Mouse (Mus musculus): ENCODE data around the gene Krt31. TPM values are rescaled to one million over a fixed set of nuclear protein-coding genes. Genes with fewer than 3 reads are reported as not detected.

Krt31 gene
- polyA plus RNA-seq, 1 experiment from 2014 or later = 1.3 TPM

GRCm38 (mm10) chr11:100058875-100059274 lies 8.5 kb upstream of the Krt31 start:
- H3K9me3 ChIP-seq (ENCODE audit: control insufficient read depth, low read length) = no peaks in the 10 kb centered on the region
- no peaks in the 10 kb centered on the region for H3K27me3 ChIP-seq (replicated peaks; ENCODE audit: control insufficient read depth, insufficient read depth, low read length)
- no peak overlapping the region for H3K27ac ChIP-seq (replicated peaks; ENCODE audit: low read depth, low read length)
- ATAC-seq (ENCODE audit: low read depth) = no peak
- no peak overlapping the region for H3K4me2 ChIP-seq (ENCODE audit: low read depth, low read length)
- 78% methylated on average over 8 of the region's 8 CpGs for WGBS
- H3K9ac ChIP-seq (ENCODE audit: low read depth, low read length) = no peak overlapping the region
- no peak overlapping the region for H3K4me3 ChIP-seq (ENCODE audit: low read depth, low read length)
- H3K4me1 ChIP-seq (ENCODE audit: control insufficient read depth, insufficient read depth, low read length) = no peaks in the 10 kb centered on the region
- H3K36me3 ChIP-seq (ENCODE audit: control insufficient read depth, insufficient read depth, low read length) = no peaks in the 10 kb centered on the region
- no peak for DNase-seq (ENCODE audit: low spot score)

DNA sequence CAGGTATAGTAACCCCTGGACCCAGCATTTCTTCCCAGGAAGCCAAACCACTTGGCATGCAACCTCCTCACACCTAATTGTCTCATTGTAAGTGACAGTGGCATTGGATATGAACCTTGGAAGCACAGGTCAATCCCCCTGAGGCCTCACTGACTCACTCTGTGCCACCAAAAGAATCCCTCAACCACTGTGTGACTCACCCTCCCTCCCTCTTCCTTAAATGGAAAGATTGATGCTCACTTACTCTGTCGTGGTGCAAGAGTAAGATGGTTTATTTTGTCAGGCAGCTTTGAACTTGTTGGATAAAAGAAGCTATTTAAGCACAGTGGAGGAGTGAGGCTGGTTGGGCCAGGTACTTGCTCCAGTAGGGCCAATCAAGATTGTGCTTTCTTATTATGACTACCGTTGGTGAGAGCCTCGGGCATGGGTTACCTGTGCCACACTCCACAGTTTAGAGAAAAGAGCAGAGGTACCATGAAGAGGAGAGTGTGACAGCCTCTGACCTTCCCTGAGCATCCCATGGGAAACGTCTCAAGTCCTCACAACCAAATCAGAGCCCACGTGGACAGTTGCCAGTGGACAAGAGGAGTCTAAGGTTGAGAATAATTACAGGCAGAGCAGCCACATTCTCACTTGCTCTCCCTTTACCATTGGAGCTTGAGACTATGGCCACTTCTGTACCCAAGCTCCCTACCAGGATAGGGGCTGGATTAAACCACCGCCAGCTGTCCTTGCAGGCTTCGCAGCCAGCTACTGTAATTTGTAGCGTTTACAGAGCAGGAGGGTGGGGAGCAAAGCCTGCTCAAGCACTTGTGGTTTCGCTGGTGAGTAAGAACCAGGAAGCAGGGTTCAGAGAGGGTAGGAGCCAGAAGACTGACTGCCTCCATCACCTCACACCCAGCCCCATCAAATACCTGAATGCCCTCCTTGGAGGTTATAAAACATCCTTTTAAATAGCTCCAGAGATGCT lies 5.6 kb upstream of the Krt31 start:
- H3K4me1 ChIP-seq (ENCODE audit: control insufficient read depth, insufficient read depth, low read length) = no peaks in the 10 kb centered on the region
- no peaks in the 10 kb centered on the region for H3K27me3 ChIP-seq (replicated peaks; ENCODE audit: control insufficient read depth, insufficient read depth, low read length)
- ATAC-seq (ENCODE audit: low read depth) = no peak
- no peaks in the 10 kb centered on the region for H3K9me3 ChIP-seq (ENCODE audit: control insufficient read depth, low read length)
- H3K4me3 ChIP-seq (ENCODE audit: low read depth, low read length) = no peak overlapping the region
- H3K27ac ChIP-seq (replicated peaks; ENCODE audit: low read depth, low read length) = no peak overlapping the region
- DNase-seq (ENCODE audit: low spot score) = peak; percentile 19
- H3K4me2 ChIP-seq (ENCODE audit: low read depth, low read length) = no peak overlapping the region
- H3K36me3 ChIP-seq (ENCODE audit: control insufficient read depth, insufficient read depth, low read length) = no peaks in the 10 kb centered on the region
- WGBS = 64% methylated on average over 9 of the region's 9 CpGs
- no peak overlapping the region for H3K9ac ChIP-seq (ENCODE audit: low read depth, low read length)

DNA sequence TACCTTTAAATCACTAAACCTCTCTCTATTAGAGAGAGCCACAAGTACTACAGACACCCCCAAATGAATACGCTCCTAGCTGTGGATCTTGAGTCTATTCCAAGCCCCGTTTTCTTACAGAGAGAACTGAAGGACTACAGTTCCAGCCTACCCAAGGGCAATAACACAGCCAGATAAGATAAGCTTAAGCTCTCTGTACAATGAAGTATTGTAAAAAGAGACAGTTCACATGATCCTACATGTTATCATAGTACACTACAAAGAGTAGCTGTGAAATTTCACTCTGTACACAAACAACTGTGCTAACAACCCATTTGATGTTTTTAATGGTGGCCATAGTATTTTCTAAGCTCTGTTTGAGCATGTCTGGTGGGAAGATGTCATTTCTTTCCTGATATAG lies 3.2 kb downstream of the Krt31 start:
- no peak overlapping the region for H3K4me2 ChIP-seq (ENCODE audit: low read depth, low read length)
- ATAC-seq (ENCODE audit: low read depth) (no peak), DNase-seq (ENCODE audit: low spot score) (no peak)
- H3K4me3 ChIP-seq (ENCODE audit: low read depth, low read length) = no peak overlapping the region
- no peaks in the 10 kb centered on the region for H3K36me3 ChIP-seq (ENCODE audit: control insufficient read depth, insufficient read depth, low read length)
- H3K27me3 ChIP-seq (replicated peaks; ENCODE audit: control insufficient read depth, insufficient read depth, low read length) = no peaks in the 10 kb centered on the region
- no peak overlapping the region for H3K27ac ChIP-seq (replicated peaks; ENCODE audit: low read depth, low read length)
- no peak overlapping the region for H3K9ac ChIP-seq (ENCODE audit: low read depth, low read length)
- H3K9me3 ChIP-seq (ENCODE audit: control insufficient read depth, low read length) = no peaks in the 10 kb centered on the region
- WGBS = 77% methylated on average over 2 of the region's 2 CpGs
- no peaks in the 10 kb centered on the region for H3K4me1 ChIP-seq (ENCODE audit: control insufficient read depth, insufficient read depth, low read length)

DNA sequence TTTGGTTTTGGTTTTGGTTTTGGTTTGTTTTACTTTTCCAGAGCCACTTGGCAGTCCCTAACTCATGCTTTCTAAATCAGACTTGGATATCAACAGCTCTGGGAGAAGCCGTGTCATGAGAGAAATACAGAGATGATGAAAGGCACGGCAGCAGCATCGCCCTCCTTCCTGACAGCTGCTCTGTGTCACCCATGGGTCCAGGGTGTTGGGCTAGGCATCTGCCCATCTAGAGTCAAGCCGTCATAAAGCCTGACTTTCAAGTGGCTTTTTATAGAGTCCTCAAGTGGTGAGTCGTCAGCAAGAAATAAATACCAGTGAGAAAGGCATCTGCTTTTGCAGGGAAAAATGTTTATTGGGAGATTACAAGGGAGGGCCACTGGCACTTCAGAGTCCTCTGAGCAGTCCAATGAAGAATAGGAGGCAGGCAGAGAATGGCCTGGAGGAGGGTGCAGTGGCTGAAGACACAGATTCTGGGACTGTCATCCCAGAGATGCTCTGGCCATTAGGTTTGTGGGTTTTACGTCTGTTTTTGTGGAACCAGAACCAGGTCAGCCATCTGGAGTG lies 4.0 kb downstream of the Krt31 start:
- Histone ChIP-seq H3K4me1 (ENCODE audit: control insufficient read depth, insufficient read depth, low read length) (no peaks in the 10 kb centered on the region), H3K9me3 (ENCODE audit: control insufficient read depth, low read length) (no peaks in the 10 kb centered on the region), H3K36me3 (ENCODE audit: control insufficient read depth, insufficient read depth, low read length) (no peaks in the 10 kb centered on the region), H3K27ac (replicated peaks; ENCODE audit: low read depth, low read length) (no peak overlapping the region), H3K4me3 (ENCODE audit: low read depth, low read length) (no peak overlapping the region), H3K4me2 (ENCODE audit: low read depth, low read length) (no peak overlapping the region), H3K27me3 (replicated peaks; ENCODE audit: control insufficient read depth, insufficient read depth, low read length) (no peaks in the 10 kb centered on the region), H3K9ac (ENCODE audit: low read depth, low read length) (no peak overlapping the region)
- whole genome bisulfite sequencing = 84% methylated on average over 6 of the region's 6 CpGs
- DNase-seq (ENCODE audit: low spot score) = no peak
- no peak for ATAC-seq (ENCODE audit: low read depth)

DNA sequence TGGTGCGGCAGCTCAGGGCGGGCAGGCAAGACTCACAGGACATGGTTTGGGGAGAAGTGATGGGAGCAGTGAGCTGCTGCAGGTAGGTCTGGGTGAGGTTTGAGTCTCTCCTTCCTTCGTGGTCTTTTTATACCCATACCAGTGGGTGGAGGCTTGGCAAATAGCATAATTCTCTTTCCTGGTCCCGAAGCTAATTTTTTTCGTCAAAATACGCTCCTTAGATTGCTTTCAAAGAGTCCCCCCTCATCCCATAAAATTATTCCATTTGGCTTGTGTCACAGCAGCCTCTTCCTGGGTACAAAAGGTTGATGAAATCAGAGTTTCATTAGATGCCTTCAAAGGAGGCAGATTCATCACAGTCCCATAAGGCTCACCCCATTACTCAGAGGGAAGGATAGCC lies 8.9 kb downstream of the Krt31 start, which contains the start of gene Krt34:
Krt34 (minus strand) TSS at position 101 of the 400 bp plus-strand sequence.
- Histone ChIP-seq H3K4me1 (ENCODE audit: control insufficient read depth, insufficient read depth, low read length) (no peaks in the 10 kb centered on the region), H3K9ac (ENCODE audit: low read depth, low read length) (no peak within 1 kb of the TSS), H3K9me3 (ENCODE audit: control insufficient read depth, low read length) (no peaks in the 10 kb centered on the region), H3K27me3 (replicated peaks; ENCODE audit: control insufficient read depth, insufficient read depth, low read length) (no peaks in the 10 kb centered on the region), H3K4me2 (ENCODE audit: low read depth, low read length) (no peak within 1 kb of the TSS), H3K27ac (replicated peaks; ENCODE audit: low read depth, low read length) (no peak within 1 kb of the TSS), H3K36me3 (ENCODE audit: control insufficient read depth, insufficient read depth, low read length) (no peaks in the 10 kb centered on the region), H3K4me3 (ENCODE audit: low read depth, low read length) (no peak within 1 kb of the TSS)
- no peak for ATAC-seq (ENCODE audit: low read depth)
- WGBS = 89% methylated on average over 6 of the region's 6 CpGs
- DNase-seq (ENCODE audit: low spot score) = no peak

DNA sequence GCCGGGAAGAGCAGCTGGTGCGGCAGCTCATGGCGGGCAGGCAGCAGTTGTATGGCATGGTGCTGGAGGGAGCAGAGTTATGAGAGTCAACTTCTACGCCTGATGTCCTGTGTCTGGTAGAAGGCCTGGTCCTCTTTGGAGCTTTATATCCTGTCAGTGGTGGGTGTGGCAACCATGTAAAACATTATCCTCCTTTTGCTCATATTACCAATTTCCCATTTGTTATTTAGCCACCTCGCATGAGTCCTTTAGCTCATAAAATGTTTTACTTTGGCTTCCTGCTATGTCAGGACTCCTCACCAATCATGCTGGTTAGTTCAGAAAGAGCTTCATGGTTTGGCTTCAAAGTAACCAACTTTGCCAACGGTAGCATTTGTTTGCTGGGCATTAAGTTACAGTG lies 20.6 kb downstream of the Krt31 start, which contains the start of gene Krt33b:
Krt33b (minus strand) TSS at position 101 of the 400 bp plus-strand sequence.
- no peaks in the 10 kb centered on the region for H3K27me3 ChIP-seq (replicated peaks; ENCODE audit: control insufficient read depth, insufficient read depth, low read length)
- H3K27ac ChIP-seq (replicated peaks; ENCODE audit: low read depth, low read length) = no peak within 1 kb of the TSS
- no peak within 1 kb of the TSS for H3K9ac ChIP-seq (ENCODE audit: low read depth, low read length)
- no peak within 1 kb of the TSS for H3K4me2 ChIP-seq (ENCODE audit: low read depth, low read length)
- no peak within 1 kb of the TSS for H3K4me3 ChIP-seq (ENCODE audit: low read depth, low read length)
- H3K4me1 ChIP-seq (ENCODE audit: control insufficient read depth, insufficient read depth, low read length) = no peaks in the 10 kb centered on the region
- no peak for ATAC-seq (ENCODE audit: low read depth)
- 87% methylated on average over 6 of the region's 6 CpGs for WGBS
- no peak for DNase-seq (ENCODE audit: low spot score)
- no peaks in the 10 kb centered on the region for H3K9me3 ChIP-seq (ENCODE audit: control insufficient read depth, low read length)
- H3K36me3 ChIP-seq (ENCODE audit: control insufficient read depth, insufficient read depth, low read length) = no peaks in the 10 kb centered on the region

GRCm38 (mm10) chr11:100021438-100021837 lies 28.9 kb downstream of the Krt31 start:
- no peak for ATAC-seq (ENCODE audit: low read depth)
- no peak overlapping the region for H3K27ac ChIP-seq (replicated peaks; ENCODE audit: low read depth, low read length)
- WGBS = 66% methylated on average over 5 of the region's 5 CpGs
- DNase-seq (ENCODE audit: low spot score) = no peak
- no peaks in the 10 kb centered on the region for H3K9me3 ChIP-seq (ENCODE audit: control insufficient read depth, low read length)
- no peak overlapping the region for H3K4me3 ChIP-seq (ENCODE audit: low read depth, low read length)
- H3K4me2 ChIP-seq (ENCODE audit: low read depth, low read length) = no peak overlapping the region
- no peaks in the 10 kb centered on the region for H3K36me3 ChIP-seq (ENCODE audit: control insufficient read depth, insufficient read depth, low read length)
- H3K9ac ChIP-seq (ENCODE audit: low read depth, low read length) = no peak overlapping the region
- H3K27me3 ChIP-seq (replicated peaks; ENCODE audit: control insufficient read depth, insufficient read depth, low read length) = no peaks in the 10 kb centered on the region
- H3K4me1 ChIP-seq (ENCODE audit: control insufficient read depth, insufficient read depth, low read length) = no peaks in the 10 kb centered on the region

DNA sequence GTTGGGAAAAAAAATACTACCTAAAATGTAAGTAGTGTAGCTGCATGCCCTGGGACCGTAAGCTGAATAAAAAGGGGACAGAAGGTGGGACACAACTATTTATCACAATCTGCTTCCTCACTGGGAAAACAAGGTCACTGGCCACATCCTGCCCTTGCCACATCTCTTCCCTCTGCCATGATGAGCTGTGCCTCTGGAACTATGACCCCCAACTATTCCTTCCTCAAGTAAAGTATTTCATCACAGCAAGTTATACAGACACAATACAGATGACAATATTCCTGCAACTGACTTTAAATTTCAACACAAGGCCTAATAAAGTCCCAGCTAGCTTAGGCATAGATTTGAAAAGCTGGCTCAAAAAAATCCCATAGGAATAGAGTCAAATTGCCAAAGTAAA lies 30.9 kb downstream of the Krt31 start:
- Histone ChIP-seq H3K27me3 (replicated peaks; ENCODE audit: control insufficient read depth, insufficient read depth, low read length) (no peaks in the 10 kb centered on the region), H3K27ac (replicated peaks; ENCODE audit: low read depth, low read length) (no peak overlapping the region), H3K9me3 (ENCODE audit: control insufficient read depth, low read length) (no peaks in the 10 kb centered on the region), H3K4me1 (ENCODE audit: control insufficient read depth, insufficient read depth, low read length) (no peaks in the 10 kb centered on the region), H3K36me3 (ENCODE audit: control insufficient read depth, insufficient read depth, low read length) (no peaks in the 10 kb centered on the region), H3K4me3 (ENCODE audit: low read depth, low read length) (no peak overlapping the region), H3K9ac (ENCODE audit: low read depth, low read length) (no peak overlapping the region), H3K4me2 (ENCODE audit: low read depth, low read length) (no peak overlapping the region)
- WGBS = 79% methylated on average over 1 of the region's 1 CpGs
- no peak for DNase-seq (ENCODE audit: low spot score)
- no peak for ATAC-seq (ENCODE audit: low read depth)

All from embryonic facial prominence, embryonic 14.5 days (tissue).